Mouse (Mus musculus) kidney, embryonic 15.5 days (tissue): Measurements from ENCODE around the gene Gm14139. TPM values are rescaled to one million over a fixed set of nuclear protein-coding genes. Genes with fewer than 3 reads are reported as not detected.

Experiments used
- polyA plus RNA-seq: library from polyadenylated mRNA; unstranded; fragments of >200 nt; fragmentation: Nextera tagmentation; extraction: Ambion mirVana; gene quantifications from 2 replicates; pipeline ENCODE4 v1.2.1, GENCODE M21; 2015

Gm14139 gene
- polyA plus RNA-seq, 1 experiment from 2014 or later: not detected

Other genes starting within 250 kb of the Gm14139 start
- gene Zfp120, start 45.0 kb upstream of the Gm14139 start, polyA plus RNA-seq: 7.2 and 9.0 TPM in 2 replicates
- not detected in 2 replicates for gene Gm10770, start 2.1 kb upstream of the Gm14139 start, polyA plus RNA-seq
- 13.2 and 13.6 TPM in 2 replicates for gene Zfp937, start 36.3 kb downstream of the Gm14139 start, polyA plus RNA-seq
- gene Gm21994, start 73.8 kb downstream of the Gm14139 start, polyA plus RNA-seq: 6.9 and 7.2 TPM in 2 replicates
- not detected in 2 replicates for gene Gm14124, start 75.8 kb downstream of the Gm14139 start, polyA plus RNA-seq
- gene Gm10130, start 141.9 kb downstream of the Gm14139 start, polyA plus RNA-seq: 2.1 and 4.2 TPM in 2 replicates
- gene 3300002I08Rik, start 181.0 kb downstream of the Gm14139 start, polyA plus RNA-seq: 8.7 and 9.1 TPM in 2 replicates